Mouse (Mus musculus) liver, embryonic 13.5 days (tissue): ENCODE results near the gene Mup19. TPM values are rescaled to one million over a fixed set of nuclear protein-coding genes. Genes with fewer than 3 reads are reported as not detected.

ENCODE experiments used
- polyA plus RNA-seq: library from polyadenylated mRNA; unstranded; fragments of >200 nt; fragmentation: Nextera tagmentation; extraction: Ambion mirVana; gene quantifications from 2 replicates; pipeline ENCODE4 v1.2.1, GENCODE M21; 2015

Gene Mup19
- polyA plus RNA-seq, 1 experiment from 2014 or later: not detected

Other genes with a start within 250 kb of the Mup19 start
- gene Mup17, start 186.4 kb downstream of the Mup19 start, polyA plus RNA-seq: not detected in 2 replicates
- not detected in 2 replicates for gene Mup18, start 108.1 kb downstream of the Mup19 start, polyA plus RNA-seq
- gene Mup5, start 53.0 kb upstream of the Mup19 start, polyA plus RNA-seq: not detected in 2 replicates